Comparison of ENCODE assay signal across 9 mouse cellular contexts in the genomic region with DNA sequence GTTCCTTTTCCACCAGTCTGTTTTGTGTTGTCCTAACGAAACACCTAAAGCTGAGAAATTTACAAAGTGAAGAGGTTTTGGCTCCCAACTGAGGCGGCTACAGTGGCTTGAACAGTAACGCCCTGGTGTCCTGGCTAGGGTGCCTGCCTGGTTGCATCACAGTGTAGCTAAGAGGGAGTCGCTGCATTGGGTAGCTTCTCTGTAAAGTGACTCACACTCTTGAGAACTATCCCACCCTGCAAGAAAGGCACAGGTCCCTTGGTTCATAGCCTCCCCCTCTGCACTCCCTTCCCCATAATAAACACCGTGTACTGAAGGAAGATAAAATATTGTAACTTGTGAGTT. TPM values are rescaled to one million over a fixed set of nuclear protein-coding genes. Genes with fewer than 3 reads are reported as not detected.
DNase-seq lines count a peak whose midpoint lies in the region; ATAC-seq and TF ChIP-seq lines count a peak whose summit lies in the region.
"Had no signal": no experiment of that assay in that cellular context is flagged by ENCODE, and none has a peak within 500 bp of the region (broad histone marks: within the 10 kb centered on the region; RNA-seq: fewer than 3 reads in every experiment).

No protein-coding gene starts in this region.

- peak overlapping the region; percentile 79 for H3K27ac ChIP-seq in testis, adult 2 months (ENCODE audit: control insufficient read depth, insufficient read depth, low read depth, low read length)
- 0 out of 2 replicates have a peak overlapping the region, but pooled peaks have one; percentile 63 for H3K27ac ChIP-seq in limb, embryonic 14.5 days (replicated peaks; ENCODE audit: low read depth, low read length)

- H3K27me3 ChIP-seq in testis, adult 2 months (ENCODE audit: control insufficient read depth, insufficient read depth, low read length) = no peaks in the 10 kb centered on the region
- H3K27me3 ChIP-seq in limb, embryonic 14.5 days (ENCODE audit: control insufficient read depth, insufficient read depth, low read length) = no peaks in the 10 kb centered on the region

- no peak for TF ChIP-seq CTCF in testis, adult 2 months (IDR thresholded peaks at IDR 0.05; ENCODE audit: control insufficient read depth, insufficient read depth, insufficient replicate concordance, low read depth, low read length)

- peaks cover 5% of the 10 kb centered on the region for H3K4me1 ChIP-seq in testis, adult 2 months (ENCODE audit: control insufficient read depth, insufficient read depth, low read length)
- peaks cover 30% of the 10 kb centered on the region for H3K4me1 ChIP-seq in limb, embryonic 14.5 days (ENCODE audit: control insufficient read depth, insufficient read depth, low read length)

- WGBS in limb, embryonic 14.5 days = 81% methylated on average over 5 of the region's 5 CpGs

- no peak for TF ChIP-seq POLR2A in testis, adult 2 months (IDR thresholded peaks at IDR 0.05; ENCODE audit: control insufficient read depth, low read depth, low read length)
- no peak for TF ChIP-seq POLR2A in limb, embryonic 14.5 days (IDR thresholded peaks at IDR 0.05; ENCODE audit: borderline replicate concordance, extremely low read depth, insufficient read depth, insufficient read length)

- DNase-seq in gastrocnemius, postnatal 14 days = peak; percentile 30
- no peak for DNase-seq in gastrocnemius, postnatal 36 days
- DNase-seq in testis, postnatal 10 days (ENCODE audit: low spot score) = no peak
- DNase-seq in limb, embryonic 14.5 days (ENCODE audit: low spot score) = no peak
- peak; percentile 20 for DNase-seq in yolk sac, embryonic 10.5 days (ENCODE audit: low spot score)
- no peak for DNase-seq in cerebellum, postnatal 25 days
- no peak for DNase-seq in thymus, postnatal 0 days (ENCODE audit: low spot score)

- no peak overlapping the region for H3K4me2 ChIP-seq in limb, embryonic 14.5 days (replicated peaks; ENCODE audit: low read depth, low read length, severe bottlenecking)

- no peak overlapping the region for H3K4me3 ChIP-seq in testis, adult 2 months (ENCODE audit: control insufficient read depth, low read depth, low read length)
- no peak overlapping the region for H3K4me3 ChIP-seq in limb, embryonic 14.5 days (replicated peaks; ENCODE audit: low read length)

- no peak for ATAC-seq in limb, embryonic 14.5 days (ENCODE audit: low FRiP score, low read depth)

- intact Hi-C loops in gastrocnemius, postnatal 14 days (cut with DNase I; ENCODE audit: low total_unique reads) = no loop called here
- intact Hi-C loops in gastrocnemius, postnatal 36 days (cut with DNase I) = no loop called here

- H3K9me3 ChIP-seq in limb, embryonic 14.5 days (ENCODE audit: control insufficient read depth, low read length) = no peaks in the 10 kb centered on the region

- H3K9ac ChIP-seq in limb, embryonic 14.5 days (ENCODE audit: low read depth, low read length, severe bottlenecking) = no peak overlapping the region

- H3K36me3 ChIP-seq in testis, adult 2 months (ENCODE audit: control insufficient read depth, insufficient read depth, low read length) = no peaks in the 10 kb centered on the region
- no peaks in the 10 kb centered on the region for H3K36me3 ChIP-seq in limb, embryonic 14.5 days (ENCODE audit: control insufficient read depth, insufficient read depth, low read length)

RNA-seq across cellular contexts. Expression of a gene that starts 58.3 kb away (rescaled TPM):
- total RNA-seq in gastrocnemius, postnatal 14 days (2021) = under 1 TPM in 1 of 2 experiments, not detected in 1; 0.07 TPM
- total RNA-seq in gastrocnemius, postnatal 36 days (2021) = not detected
- 0.62 and 0.71 TPM in 2 replicates for polyA plus RNA-seq in testis, adult 2 months (2012; rRNA removed)
- 0.06 and 0.10 TPM in 2 replicates for polyA plus RNA-seq in limb, embryonic 14.5 days (2012; rRNA removed)
- 0.06 TPM in 2 replicates for polyA plus RNA-seq in limb, embryonic 14.5 days (2014; fragmentation: Nextera tagmentation; extraction: Ambion mirVana)
- 0.04 TPM in 2 replicates for polyA plus RNA-seq in thymus, postnatal 0 days (2015; fragmentation: Nextera tagmentation; extraction: Ambion mirVana)
- total RNA-seq: monocyte, adult 5-6 weeks had no signal

Comparison
In these comparisons a context has a peak if more than half of its experiments do, and no peak if none do; other contexts are left out.
1. DNase-seq: peak in gastrocnemius, postnatal 14 days (single experiment) and yolk sac, embryonic 10.5 days (single experiment); none in gastrocnemius, postnatal 36 days (0 of 2), testis, postnatal 10 days (single experiment), limb, embryonic 14.5 days (single experiment), cerebellum, postnatal 25 days (0 of 2) and thymus, postnatal 0 days (single experiment).